Mouse (Mus musculus) liver, postnatal 0 days (tissue): ENCODE measurements around the gene Sucla2.

Source experiments
- CTCF ChIP-seq: sonication (generic); IDR thresholded peaks from 2 replicates; pipeline ENCODE4 v1.5.1; 2016; ENCODE audit warnings: antibody characterized with exemption, low read depth
- EP300 ChIP-seq: IDR thresholded peaks from 2 replicates; pipeline ENCODE4 v1.6.1; 2016; ENCODE audit warnings: antibody characterized with exemption, low read depth, mild to moderate bottlenecking

GRCm38 (mm10) chr14:73631511-73631910, 106.4 kb downstream of the Sucla2 start:
- TF ChIP-seq CTCF (no peak), EP300 (peak; percentile 48; the same call in 1 of the 2 replicates)
